Mouse (Mus musculus) kidney, postnatal 14 days (tissue): ENCODE results near the gene Abcb6.

Experiments used
- DNase-seq: peaks from one replicate; pipeline ENCODE4 v3.0.0; 2022; ENCODE audit warnings: mixed read lengths

Gene Abcb6

DNA sequence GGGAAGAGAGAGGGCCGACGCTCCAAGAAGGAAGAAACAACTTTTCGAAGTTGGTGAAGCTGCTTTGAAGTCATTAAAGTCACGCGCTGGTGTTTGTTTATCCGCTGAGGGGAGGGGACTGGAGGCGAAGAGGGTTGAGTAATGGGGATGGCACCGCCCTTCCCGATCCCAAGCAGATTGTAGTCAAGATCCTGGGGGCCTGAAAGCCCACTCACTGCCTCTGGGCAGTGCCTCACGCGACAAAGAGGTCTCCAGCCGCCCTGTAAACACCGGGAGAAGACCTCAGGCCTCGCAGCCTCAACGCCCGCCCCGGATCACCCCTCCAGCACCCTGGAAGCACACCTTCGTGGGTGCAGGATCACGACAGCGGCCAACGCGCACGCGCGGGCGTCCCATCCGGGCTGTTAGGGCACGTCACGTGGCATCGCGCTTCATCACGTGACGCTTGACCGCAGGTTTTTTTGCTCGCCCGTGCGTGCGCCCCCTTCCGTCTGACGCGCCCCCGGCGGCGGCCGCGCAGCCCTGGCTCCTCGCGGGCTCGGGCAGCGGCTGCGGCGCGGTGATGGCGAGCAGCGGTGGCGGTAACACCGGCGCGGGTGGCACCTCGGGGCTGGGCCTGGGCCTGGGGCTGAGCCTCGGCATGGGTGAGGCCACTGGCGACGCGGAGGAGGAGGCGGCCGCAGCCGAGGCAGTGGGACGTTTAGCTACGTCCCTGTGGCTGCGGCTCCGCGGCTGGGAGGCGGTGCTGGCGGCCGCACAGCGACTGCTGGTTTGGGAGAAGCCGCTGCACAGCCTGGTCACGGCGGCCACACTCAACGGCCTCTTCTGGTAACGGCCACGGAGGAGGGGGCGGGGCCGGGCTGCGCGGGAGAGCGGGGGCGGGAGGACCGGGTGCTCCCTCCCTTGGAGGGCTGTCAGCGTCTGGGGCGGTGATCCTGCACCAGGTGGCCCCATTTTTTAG lies 37.6 kb downstream of the Abcb6 start, which contains the start of the genes Cnppd1 and Retreg2:
Cnppd1 (minus strand) TSS at position 411 of the 961 bp plus-strand sequence.
Retreg2 (plus strand) TSS at position 478 of the 961 bp plus-strand sequence.
- DNase-seq: peak; percentile 98

DNA sequence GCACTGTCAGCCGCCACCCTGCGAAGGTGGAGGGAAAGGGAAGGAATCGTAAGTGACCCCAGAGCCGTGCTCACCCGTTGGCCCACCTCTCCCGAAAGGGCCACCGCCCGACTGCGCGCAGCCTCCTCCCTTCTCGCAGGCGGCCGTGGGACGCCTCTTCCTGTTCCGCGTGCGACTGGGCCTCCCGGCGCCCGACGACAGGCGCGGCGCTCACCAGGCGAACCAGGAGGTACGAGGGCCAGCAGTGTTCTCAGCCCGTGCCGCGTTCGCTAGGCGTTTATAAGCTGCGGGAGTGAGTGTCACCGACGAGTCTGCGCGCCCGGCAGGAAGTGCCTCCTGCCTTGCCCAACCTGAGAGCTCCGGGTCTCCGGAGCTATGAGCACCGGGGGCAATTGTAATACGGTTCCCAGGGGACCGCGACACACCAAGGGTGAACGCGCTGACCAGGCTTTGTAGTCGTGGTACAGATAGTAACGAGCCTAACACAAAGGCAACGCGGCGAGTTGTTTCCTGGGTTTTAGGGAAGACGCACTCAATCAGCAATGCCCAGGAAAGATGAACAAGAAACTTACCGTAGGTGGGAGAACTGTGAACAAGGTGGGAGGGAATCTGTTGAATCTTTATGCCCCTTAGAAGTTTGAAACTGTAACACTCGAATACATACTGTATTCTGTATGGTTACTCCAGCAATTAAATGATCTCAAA lies 38.6 kb downstream of the Abcb6 start:
- DNase-seq: peak; percentile 79

DNA sequence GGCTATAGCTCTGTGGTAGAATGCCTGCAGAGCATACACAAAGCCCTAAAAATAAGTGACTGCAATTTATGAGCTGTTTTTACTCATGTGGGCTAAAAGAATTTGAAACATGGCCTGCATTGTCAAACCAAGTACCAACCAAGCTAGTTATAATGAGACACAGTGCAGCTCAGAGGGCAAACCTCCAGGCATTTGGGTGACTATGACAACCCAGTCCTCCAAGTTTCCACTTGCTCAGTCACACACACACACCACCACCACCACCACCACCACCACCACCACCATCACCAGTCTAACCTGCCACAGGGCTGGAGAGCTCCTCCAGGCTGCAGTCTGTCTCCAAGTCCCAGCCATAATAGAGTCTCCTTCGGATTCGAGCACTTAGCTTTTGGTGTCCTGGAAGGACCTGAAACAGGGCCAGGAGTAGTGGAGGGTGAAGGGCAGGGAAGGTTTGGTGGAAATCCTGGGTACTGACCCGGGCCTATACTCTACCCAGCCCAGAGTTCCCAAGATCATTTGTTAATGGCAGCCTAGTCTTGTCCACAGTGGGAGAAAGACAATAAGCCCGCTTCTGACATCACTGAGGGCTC lies 39.5 kb downstream of the Abcb6 start:
- DNase-seq: peak; percentile 34

DNA sequence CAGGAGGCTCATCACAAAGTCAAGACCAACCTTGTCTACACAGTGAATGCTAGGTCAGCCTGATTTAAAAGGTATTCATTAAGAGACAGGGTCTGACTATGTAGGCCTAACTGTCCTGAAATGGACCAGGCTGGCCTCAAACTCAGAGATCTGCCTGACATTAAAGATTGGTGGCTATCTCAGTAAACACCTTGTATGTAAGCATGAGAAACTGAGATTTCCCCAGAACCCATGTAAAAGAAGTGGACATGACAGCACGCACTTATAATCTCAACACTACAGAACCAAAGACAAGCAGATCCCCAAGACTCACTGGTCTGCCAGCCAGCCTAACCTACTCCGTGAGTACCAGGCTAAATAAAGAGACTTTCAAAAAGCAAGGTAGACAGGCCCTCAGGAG lies 41.7 kb downstream of the Abcb6 start:
- no peak for DNase-seq

DNA sequence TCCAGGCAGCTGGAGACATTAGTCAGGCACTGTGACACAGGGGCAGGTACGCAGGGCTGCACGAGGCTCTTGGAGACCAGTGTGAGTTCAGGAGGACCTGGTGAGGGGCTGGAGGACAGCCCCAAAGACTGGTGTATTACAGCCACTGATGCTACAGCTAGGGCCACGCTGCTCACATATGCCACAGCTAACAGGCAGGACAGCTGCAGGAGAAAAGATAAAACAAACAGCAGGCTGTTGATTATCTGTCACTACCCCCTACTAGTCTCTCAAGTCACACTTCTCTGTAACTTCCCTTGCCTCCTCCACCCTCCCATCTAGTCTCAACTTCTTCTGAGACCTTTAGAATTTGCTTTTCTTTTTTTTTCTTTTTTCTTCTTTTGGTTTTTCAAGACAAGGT lies 43.5 kb downstream of the Abcb6 start:
- no peak for DNase-seq

DNA sequence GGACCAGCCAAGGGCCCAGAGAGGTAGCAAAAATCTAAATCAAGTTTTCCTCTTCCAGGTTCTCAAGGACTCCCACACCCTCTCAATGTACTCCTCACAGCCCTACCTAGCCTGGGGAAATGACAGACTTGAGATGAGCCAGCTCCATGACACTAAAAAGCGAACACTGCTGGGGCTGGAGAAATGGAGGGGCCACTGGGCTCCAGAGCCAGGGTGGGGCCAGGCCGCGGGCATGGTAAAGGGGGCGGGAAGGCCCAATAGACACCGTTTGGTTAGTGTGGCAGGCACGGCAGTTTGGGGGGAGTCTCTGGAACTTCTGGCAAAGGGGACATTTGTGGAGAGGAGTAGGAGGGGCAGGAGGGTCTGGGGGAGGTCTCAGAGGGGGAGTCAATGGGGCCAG lies 43.9 kb downstream of the Abcb6 start:
- no peak for DNase-seq

DNA sequence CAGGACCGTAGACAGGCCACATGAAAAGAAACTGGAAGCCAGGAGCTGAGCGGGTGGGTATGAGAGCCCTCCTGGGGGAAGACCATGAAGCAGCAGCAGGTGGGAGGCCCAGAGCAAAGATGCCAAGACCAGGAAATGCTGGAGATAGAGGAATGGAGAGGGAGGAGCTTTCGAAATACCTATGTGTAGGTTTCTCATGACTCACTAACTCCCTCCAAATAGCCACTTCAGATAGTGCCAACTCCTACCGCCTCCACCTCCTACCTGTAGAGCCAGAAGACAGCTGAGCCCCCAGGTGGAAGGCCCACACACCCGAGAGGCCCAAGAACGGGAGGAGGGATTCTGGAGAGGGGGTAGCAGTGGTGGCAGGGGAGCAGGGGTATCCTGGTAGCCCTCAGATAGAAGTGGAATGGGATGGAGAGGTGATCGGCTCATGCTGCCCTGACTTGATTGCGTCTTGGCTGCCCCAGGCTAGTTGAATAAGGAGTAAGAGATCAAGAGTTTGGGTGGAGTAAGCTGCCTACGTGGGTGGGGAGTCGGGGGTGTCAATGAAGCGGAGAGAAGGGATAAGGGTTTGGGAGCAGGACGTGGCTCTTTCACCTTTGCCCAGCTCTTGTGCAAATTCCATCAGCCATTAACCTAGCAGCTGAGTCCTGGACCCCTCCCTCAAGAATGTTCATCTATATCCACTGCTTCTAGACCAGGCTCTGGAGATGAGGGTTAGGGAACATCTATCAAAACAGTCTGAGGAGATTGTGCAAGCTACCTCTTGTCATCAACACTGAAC lies 46.6 kb downstream of the Abcb6 start, which contains the start of gene Slc23a3:
Slc23a3 (minus strand) TSS at position 470 of the 787 bp plus-strand sequence.
- peak; percentile 74 for DNase-seq

DNA sequence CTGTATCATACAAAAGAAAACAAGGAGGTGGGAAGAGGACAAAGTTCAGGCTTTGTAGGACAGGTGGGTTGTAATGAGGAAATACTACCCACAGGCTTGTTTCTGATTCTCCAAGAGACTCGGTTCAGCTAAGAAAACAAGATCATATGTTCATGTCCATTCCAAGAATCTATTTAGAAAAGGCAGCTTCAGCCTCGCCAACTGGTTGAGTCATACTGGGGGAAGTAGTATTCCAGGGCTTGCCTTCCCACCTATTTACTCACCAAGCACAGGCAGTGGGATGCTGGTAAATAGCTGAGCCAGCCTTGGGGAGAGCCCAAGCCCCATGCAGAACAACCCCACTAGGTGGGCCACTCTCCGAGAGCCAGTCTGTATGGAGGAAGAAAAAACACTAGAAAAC lies 51.6 kb downstream of the Abcb6 start:
- DNase-seq: no peak

DNA sequence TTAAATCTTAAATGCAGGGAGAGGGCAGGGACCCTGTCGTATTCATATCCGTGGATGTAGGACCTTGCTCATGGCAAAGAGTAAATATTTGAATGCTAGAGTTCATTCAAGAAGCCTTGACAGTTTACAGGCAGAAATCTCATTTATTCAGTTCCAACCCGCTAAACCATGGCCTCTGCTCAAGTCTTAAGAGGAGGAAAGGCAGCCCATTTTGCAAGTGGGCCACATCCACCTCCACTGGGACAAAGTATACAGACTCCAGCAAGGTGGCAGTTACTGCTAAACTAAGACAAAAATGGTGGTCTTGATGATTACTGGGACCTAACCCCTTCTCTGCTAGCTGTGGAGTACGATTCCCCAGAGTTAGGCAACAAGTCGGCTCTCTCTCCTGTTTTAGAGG lies 54.8 kb downstream of the Abcb6 start:
- DNase-seq: no peak

DNA sequence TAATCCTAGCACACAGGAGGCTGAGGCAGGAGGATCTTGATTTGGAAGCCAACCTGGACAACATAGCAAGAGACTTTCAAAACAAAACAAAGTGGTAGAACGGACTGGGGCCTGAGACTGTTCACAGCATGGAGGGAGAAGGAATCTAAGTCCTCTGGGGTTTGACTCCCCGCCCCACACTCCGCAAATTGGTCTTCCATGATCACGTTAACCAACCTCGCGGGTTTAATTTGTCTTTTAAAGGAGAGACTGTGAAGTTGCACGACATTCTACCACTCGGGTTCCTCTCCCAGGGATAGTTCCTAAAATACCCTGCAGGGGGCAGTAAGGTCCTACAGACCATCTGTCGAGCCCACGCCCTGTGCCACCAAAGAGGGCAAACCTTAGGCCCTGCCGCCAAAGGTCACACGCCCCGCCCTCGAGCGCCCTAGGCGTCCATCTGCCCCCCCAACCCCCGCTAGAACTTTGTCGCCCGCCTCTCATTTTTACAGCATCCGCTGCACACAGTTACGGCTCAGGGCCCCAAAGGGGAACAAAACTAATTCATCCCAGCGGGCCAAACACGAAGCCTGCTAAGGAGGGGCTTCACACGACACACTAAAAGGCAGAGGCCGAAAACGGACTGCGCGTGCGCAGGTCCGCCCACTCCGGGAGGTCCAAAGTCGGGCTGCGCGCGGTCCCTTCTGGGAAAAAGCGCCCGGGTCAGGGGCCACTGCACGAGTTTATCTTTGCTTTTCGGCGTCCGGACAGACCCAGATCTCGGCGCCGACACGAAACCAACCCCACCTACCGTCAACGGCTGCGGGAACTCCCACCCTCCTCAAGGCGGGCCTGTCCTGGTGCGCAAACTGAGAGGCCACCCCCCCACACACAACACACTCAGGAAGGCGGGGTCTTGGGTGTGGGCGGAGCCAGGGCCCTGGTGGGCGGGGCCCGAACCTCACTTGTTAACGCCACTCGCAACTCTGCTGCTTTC lies 55.6 kb downstream of the Abcb6 start, which contains the start of gene Nhej1:
Nhej1 (minus strand) TSS at position 855 of the 976 bp plus-strand sequence.
- peak; percentile 97 for DNase-seq

DNA sequence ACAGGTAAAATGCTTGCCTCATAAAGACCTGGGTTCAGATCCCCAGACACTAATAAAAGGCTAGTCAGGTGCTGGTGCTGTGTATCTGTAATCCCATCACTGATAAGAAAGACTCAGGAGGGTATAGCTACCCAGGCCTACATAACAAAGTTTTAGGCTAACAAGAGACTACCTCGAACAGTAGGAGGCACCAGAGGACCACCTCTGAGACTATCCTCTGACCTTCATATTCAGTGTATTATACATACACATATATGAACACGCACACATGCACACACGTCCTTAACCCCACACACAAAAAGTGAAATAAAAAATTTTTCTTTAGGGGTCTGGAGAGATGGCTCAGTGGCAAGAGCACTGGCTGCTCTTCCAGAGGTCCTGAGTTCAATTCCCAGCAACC lies 58.0 kb downstream of the Abcb6 start:
- DNase-seq: no peak
